Mouse (Mus musculus): ENCODE data around the gene Gpr82.

Gene Gpr82

DNA sequence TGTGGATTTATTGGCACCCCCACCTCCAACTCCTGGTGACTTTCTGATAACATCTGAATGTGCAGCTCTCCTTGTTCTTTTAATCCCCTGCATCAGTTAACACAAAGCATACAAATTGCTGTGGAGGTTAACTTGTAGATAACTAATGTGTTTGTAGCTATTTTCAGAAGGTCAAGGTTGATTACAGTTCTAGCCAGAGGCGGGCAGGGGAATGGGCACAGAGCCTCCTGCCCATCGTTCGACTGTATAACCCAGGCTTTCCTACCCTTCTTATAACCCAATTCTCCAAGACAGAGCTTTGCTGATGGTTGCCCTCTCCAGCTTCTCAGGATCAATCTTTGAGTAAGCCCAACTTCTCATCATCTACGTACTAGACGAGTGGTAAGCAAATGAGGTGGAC lies at the start of gene Gpr82:
Gene Gpr82, plus strand, starts transcription at position 301 of the 400 bp plus-strand sequence.
- no peak for DNase-seq (ENCODE audit: low spot score)

DNA sequence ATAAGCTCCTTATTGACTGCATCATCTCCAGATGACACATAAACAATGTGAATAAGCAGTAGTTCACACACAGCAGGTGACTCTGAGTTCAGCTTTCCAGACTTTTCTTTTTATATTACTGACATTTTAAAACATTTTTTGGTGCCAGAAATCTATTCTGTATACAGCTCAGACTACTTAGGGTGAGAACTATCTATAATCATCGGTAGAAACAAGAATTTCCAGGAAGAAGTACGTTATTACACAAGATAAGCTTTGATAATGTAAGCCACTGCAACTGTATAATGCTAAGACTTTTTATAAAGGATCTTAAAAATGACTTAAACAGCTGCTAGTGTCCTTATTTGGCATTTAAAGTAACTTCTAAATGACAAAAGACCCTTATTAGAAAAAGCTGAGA lies 49.0 kb upstream of the Gpr82 start:
- DNase-seq (ENCODE audit: low spot score) = no peak

- no peak for DNase-seq (ENCODE audit: low spot score)
These were observed 44.4 kb upstream of the Gpr82 start for GRCm38 (mm10) chrX:13616726-13617125.

GRCm38 (mm10) chrX:13617294-13617693 lies 43.9 kb upstream of the Gpr82 start:
- no peak for DNase-seq (ENCODE audit: low spot score)

DNA sequence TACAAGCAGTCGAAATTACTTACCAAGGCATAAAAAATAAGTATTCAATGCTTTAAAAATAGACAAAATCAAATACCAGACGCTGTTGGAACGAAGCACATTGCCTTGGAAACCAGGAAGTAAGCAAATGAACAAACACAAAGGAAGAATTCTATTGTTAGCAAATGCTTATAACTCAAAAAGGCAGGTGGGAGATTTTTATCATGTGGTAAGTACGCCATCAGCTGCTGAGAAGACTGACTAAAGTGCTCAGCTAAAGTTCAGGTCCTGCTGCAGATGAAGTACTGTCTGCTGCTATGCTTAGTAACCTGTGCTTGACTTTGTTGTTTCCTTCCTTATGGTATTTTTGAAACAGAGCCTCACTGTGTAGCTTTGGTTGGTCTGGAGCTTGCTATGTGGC lies 42.7 kb upstream of the Gpr82 start:
- no peak for DNase-seq (ENCODE audit: low spot score)

DNA sequence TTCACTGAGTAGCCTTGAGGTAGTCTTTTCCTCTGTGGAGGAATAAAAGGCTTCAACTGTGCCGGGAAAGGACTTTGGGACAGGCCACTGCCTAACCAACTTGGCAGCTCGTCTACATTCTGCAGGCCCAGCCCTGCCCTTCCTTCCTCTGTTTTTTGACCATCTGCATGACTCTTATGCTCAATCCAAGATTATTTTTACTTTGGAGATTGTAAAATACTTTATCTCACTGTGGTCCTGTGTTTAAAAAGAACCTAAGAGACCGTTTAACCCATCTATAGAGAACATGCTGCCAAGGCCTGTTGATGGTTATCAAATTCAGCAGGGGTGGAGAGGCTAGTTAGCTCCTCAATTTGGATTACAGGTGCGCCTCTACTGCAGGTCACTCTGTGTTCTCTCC lies 39.7 kb upstream of the Gpr82 start:
- DNase-seq (ENCODE audit: low spot score) = no peak

DNA sequence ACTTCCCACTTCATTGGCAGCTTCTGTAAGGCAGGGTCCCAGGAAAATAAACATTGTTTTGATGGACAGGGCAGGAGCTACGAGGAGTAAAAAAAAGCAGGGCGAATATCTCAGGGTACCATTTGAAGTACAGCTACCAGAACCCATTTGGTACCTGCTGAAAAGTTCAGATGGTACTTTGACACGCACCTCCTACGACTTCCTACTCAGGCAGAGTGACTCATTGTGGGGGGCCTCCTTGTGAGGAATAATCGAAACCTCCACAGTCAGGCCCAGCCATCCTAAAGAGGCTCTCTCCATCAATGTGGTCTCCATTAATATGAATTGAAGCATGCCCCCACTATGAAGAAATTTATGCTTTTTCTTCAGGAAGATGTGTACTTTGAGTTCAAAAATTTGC lies 38.5 kb upstream of the Gpr82 start:
- no peak for DNase-seq (ENCODE audit: low spot score)

DNA sequence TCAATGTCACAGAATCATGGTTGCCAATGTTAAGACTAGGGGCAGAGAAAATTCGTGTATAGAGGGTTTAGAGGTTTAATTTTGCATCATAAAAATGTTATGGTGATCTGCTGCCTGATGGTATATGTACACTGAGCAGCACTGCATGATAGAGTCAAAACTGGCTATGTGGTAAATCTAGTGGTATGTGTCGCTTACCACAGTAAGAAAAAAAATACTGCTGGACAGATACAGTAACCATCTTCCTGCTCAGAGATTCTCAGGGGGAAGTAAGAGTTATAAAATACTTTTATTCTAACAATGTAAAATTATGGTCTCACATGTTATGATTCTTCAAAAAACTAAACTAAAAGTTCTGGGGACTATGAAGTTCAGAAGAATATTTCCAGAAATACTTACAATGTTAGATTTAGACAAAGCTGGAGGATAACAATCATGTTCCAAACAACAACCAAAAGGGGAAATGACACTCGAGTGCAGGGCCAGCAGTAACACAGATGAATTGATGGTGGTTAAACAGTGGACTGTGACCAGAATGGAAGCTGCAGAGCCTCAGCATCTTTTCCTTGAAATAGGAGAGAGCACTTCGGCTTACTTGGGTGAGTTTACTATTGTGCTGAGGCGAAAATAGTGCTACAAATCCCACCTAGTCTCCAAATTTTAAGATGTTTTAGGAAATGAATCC lies 29.4 kb upstream of the Gpr82 start, which contains the start of gene Gpr34:
Gene Gpr34, plus strand, starts transcription at position 491 of the 685 bp plus-strand sequence.
- DNase-seq (ENCODE audit: low spot score) = no peak

- no peak for DNase-seq (ENCODE audit: low spot score)
These were observed 24.8 kb upstream of the Gpr82 start for GRCm38 (mm10) chrX:13636398-13636797.

DNA sequence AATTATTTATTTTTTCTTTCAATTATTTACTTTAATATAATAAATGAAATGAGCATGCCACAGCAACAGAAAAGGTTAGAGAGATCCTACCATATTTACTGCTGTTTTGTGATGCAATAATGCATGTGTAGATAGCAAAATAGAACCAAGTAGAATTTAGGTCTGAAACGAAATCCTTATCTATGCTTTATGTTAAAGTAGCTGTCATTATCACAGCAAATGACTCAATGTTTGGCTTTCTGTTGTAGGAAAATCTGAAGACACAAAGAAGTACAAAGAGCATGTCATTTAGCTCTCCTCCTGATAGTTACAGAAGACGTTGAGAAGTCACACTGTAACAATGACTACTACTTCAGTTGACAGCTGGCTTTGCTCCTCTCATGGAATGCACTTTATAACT lies 22.3 kb upstream of the Gpr82 start:
- no peak for DNase-seq (ENCODE audit: low spot score)

DNA sequence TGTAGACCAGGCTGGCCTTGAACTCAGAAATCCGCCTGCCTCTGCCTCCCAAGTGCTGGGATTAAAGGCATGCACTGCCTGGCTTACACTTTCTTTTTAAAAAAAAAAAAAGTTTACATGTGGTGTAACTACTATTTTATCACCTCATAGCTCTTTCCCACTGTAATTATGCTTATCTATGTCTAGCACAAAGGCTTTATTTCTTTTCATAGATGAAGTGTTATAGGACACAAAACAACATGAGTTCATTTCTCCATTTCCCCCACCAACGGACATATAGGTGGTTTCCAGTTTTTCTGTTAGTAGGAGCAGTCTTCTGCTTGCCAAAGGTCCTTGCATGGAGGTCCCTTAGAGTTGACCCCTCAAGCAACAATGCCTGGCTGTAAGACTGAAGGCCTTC lies 9.3 kb upstream of the Gpr82 start:
- no peak for DNase-seq (ENCODE audit: low spot score)

DNA sequence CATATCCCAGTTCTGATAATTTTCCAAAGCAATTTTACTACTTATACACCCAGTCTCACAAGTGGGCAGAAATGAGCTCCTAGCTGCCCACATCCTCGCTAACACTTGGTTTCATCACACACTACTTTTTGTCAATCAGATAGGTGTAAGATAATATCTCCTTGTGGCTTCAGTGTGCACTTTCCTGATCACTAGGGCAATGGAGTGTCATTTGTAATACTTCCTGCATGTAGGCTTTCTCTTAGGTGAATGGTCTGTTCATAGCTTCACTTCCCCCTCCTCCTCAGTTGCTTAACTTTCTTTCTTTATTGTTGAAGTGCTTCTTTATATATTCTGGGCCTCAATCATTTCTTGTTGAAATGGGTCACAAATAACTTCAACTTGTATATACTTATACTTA lies 8.9 kb upstream of the Gpr82 start:
- DNase-seq (ENCODE audit: low spot score) = no peak

DNA sequence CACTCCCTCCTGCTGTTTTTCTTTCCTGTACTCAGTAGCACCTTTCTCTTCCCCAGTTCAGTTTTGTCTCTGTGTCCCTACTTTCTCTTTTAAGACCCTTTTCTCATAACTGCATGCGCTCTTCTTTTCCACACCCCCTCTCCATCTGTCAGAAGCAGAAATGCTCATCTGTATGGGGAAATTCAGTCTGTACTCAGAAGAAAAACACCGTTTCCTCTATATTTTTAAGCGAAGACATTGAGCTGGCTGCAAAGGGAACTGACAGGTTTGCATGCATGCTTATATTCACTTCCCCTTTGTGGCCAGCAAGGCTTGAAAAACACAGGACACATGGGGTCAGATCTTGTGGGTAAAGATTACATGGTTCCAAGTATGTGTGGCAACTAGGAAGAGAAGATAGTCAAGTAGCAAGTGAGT lies 6.2 kb upstream of the Gpr82 start:
- DNase-seq (ENCODE audit: low spot score) = no peak

DNA sequence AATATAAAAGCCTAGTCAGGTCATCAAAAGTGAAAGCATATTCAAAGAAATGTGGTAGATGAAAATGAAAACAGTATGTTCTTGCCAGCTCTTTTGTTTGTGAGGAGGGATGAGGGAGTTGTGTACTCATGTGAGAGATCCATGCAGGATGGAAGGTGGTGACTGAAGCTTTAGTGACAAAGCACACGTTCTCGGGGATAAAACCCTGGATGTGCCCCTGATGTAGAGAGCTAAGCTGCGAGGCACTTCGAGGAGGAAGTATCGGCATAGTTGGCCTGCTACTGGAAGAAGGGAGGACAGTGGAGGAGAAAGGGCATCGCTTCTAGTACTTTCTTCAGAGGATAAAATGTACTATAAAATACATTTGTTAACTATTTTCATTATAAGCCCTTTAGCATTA lies 5.3 kb upstream of the Gpr82 start:
- DNase-seq (ENCODE audit: low spot score) = no peak

DNA sequence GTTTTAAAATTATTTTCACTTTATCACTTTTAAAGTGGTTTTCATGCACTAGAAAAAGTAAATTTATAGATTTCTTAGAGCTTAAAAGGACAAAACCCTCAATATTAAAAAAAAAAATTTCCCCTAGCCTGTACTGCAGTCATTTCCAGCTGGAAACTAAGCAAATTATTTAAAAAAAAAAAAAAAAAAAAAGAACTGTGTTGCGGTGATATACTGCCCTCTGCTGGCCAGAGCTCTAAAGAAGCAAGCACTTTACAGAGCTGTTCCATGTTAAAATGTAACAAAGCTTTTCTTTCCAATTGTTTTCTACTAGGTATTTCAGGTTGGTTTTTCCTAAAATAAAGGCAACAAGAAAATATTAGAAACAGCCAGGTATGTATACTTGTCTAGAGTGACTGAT lies 4.4 kb upstream of the Gpr82 start:
- no peak for DNase-seq (ENCODE audit: low spot score)

DNA sequence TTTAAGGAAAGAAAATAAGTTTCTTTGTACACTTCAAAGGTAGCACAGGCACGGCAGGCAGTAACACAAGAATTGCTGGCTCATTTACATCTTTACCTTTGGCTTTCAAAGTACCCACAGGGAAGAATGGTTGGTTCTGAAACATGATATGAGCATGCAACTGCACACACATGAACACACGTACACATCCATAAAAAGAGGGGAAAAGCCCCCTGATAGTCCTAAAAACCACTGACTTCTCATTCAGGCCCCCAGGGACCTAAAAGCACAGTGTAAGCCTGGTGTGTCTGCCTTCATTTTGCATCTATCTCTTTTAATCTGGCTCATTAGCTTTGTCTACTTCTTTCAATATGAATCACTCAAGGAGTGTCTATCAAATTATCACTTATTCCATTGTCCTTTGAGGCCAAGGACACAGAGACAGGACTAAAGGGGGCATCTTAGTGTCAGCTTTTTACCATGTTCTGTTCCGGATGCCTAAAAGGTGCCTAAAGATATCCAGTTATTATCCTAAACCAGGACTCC lies 2.5 kb upstream of the Gpr82 start:
- no peak for DNase-seq (ENCODE audit: low spot score)

GRCm38 (mm10) chrX:13659201-13659890 lies 1.8 kb upstream of the Gpr82 start:
- no peak for DNase-seq (ENCODE audit: low spot score)

DNA sequence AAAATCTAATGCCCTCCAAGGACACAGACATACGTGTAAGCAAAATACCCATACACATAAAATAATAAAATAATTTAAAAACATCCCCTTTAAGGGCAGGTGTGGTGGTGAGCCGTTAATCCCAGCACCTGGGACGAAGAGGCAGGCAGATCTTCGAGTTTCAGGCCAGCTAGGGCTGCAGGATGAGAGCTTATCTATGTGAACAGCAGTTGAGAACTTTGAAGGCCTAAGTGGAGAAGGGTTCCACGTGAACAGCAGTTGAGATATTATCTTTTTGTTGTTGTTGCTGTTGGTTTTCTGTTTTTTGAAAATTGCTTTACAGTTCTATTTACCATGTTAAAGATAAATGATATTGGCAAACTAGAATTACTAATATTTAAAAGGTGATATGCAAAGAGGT lies 7.7 kb downstream of the Gpr82 start:
- no peak for DNase-seq (ENCODE audit: low spot score)

DNA sequence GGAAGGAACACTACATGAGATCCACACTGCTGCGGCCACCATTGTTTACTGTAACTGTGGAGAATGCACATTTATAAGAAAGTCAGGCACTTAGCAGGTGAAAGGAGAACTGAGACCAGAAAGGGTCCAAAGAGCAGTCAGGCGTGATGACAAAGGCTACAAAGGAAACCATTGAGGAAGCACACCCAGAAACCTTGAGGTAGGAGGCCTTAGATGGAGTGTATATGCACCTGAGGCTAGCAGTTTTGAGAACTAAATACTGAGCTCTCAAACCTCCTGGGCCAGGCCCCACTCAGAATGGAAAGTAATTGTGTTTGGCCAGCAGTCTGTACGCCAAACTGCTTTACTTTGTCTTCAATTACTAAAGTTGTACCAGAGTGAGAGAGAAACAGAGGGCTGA lies 9.2 kb downstream of the Gpr82 start:
- peak; percentile 9 for DNase-seq (ENCODE audit: low spot score)

GRCm38 (mm10) chrX:13673001-13673400 lies 11.8 kb downstream of the Gpr82 start:
- no peak for DNase-seq (ENCODE audit: low spot score)

GRCm38 (mm10) chrX:13681748-13682147 lies 20.6 kb downstream of the Gpr82 start:
- no peak for DNase-seq (ENCODE audit: low spot score)

DNA sequence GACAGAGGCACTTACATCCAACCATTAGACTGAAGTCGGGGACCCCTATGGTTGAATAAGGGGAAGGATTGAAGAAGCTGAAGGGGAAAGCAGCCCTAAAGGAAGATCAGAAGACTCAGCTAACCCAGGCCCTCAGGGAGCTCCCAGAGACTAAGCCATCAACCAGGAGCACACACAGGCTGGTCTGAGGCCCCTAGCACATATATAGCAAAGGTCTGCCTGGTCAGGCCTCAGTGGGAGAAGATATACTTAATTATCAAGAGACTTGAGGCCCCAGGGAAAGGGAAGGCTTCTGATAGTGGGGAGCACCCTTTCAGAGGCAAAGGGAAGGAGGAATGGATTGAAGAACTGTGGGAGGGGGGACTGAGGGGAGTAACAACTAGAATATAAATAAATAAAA lies 25.4 kb downstream of the Gpr82 start:
- DNase-seq (ENCODE audit: low spot score) = no peak

DNA sequence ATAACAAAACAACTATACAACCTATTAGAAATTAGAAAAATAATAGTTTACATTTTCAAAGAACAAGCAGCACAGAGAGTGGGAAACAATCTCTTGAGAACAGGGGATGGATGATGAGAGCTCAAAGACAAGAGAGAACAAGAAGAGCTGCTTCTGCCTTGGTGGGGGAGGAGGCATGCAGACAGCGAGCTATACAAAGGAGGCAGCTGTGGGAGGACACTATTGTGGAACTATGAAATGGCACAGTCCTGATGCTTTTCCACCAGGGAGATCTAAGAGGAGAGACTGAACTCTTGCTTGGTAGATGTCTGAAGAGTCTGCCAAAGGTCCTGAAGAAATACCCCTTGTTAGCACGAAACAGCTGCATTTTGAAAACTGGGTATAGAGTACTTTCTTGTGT lies 27.2 kb downstream of the Gpr82 start:
- DNase-seq (ENCODE audit: low spot score) = no peak

- no peak for DNase-seq (ENCODE audit: low spot score)
These were observed 30.7 kb downstream of the Gpr82 start for GRCm38 (mm10) chrX:13691865-13692264.

Data from spleen, adult 12 weeks (tissue).